Mouse (Mus musculus) forebrain, postnatal 0 days (tissue): ENCODE results near the gene Dab1. TPM values are rescaled to one million over a fixed set of nuclear protein-coding genes. Genes with fewer than 3 reads are reported as not detected.

Source experiments
- ATAC-seq: fragments of 200-750 bp; cut with Nextera tagmentation; 2 replicates; pipeline ENCODE4 v1.8.0; 2017; ENCODE audit warnings: mild to moderate bottlenecking, moderate library complexity
- DNase-seq: peaks from one replicate; pipeline ENCODE4 v3.0.0-alpha.2; 2015
- H3K27ac ChIP-seq: fragments of 300-500 bp; sonication (generic); 2 replicates; pipeline ENCODE4 v1.5.1; 2014; ENCODE audit warnings: low read depth, mild to moderate bottlenecking, antibody characterized with exemption, low read length, moderate library complexity, mixed read lengths
- H3K27me3 ChIP-seq: fragments of 300-500 bp; sonication (generic); 2 replicates; pipeline ENCODE4 v1.6.1; 2014; ENCODE audit warnings: mild to moderate bottlenecking, low read length, mixed read lengths; ENCODE audit not compliant: insufficient read depth
- H3K36me3 ChIP-seq: fragments of 300-500 bp; sonication (generic); 2 replicates; pipeline ENCODE4 v1.6.1; 2014; ENCODE audit warnings: mild to moderate bottlenecking, moderate library complexity; ENCODE audit not compliant: insufficient read depth
- H3K4me1 ChIP-seq: fragments of 300-500 bp; sonication (generic); 2 replicates; pipeline ENCODE4 v1.6.1; 2014; ENCODE audit warnings: antibody characterized with exemption; ENCODE audit not compliant: insufficient read depth
- H3K4me2 ChIP-seq: fragments of 300-500 bp; sonication (generic); 2 replicates; pipeline ENCODE4 v1.6.1; 2014; ENCODE audit warnings: low read depth, mild to moderate bottlenecking, moderate library complexity
- H3K4me3 ChIP-seq: fragments of 300-500 bp; sonication (generic); 2 replicates; pipeline ENCODE4 v1.5.1; 2014; ENCODE audit warnings: low read depth, low read length, mixed read lengths
- H3K9ac ChIP-seq: fragments of 300-500 bp; sonication (generic); 2 replicates; pipeline ENCODE4 v1.6.1; 2014; ENCODE audit warnings: mild to moderate bottlenecking
- H3K9me3 ChIP-seq: fragments of 300-500 bp; sonication (generic); 2 replicates; pipeline ENCODE4 v1.6.1; 2016; ENCODE audit warnings: low read length
- CTCF ChIP-seq: sonication (generic); IDR thresholded peaks from 2 replicates; pipeline ENCODE4 v1.5.1; 2016; ENCODE audit warnings: antibody characterized with exemption, control low read depth, low read depth
- WGBS: fragments of 180-500 bp; shearing (Covaris S2); extraction: QIAGEN DNeasy Blood & Tissue Kit; methylation state at CpG from one replicate; pipeline ENCODE4 v1.1.7; 2014; 5-methylcytosine and 5-hydroxymethylcytosine counted together
- polyA plus RNA-seq: library from polyadenylated mRNA; unstranded; fragments of >200 nt; fragmentation: Nextera tagmentation; extraction: Ambion mirVana; gene quantifications from 2 replicates; pipeline ENCODE4 v1.2.1, GENCODE M21; 2015
- total RNA-seq: library from RNA; depleted of rRNA; stranded (reverse); fragments of >200 nt; gene quantifications from 2 replicates; pipeline ENCODE4 v1.2.3, GENCODE M21; 2014

Gene Dab1
- total and polyA plus RNA-seq, 2 experiments from 2014 or later, result 64.8 to 141 TPM

DNA sequence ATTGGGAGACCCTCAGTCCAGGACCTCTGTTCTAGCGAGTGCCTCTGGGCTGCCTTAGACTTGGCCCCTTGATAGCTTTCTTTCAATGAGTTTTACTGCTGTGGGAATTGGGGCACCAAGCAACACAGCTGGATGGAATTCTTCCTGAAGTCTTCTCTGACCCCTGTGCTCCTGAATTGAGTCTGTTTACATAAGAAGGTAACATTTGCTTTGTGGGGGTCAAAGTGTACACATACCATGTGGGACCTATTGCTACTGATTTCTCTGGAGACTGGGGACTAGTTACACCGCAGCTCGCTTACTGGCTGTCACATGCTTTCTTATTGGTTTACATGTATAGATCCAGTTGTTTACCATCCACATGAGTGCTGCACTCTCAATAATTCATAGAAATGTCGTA lies 881.5 kb downstream of the Dab1 start:
- H3K4me1 ChIP-seq, result peaks cover 5% of the 10 kb centered on the region; the same call in 1 of the 2 replicates
- DNase-seq, result no peak
- H3K27me3 ChIP-seq, result no peaks in the 10 kb centered on the region
- ATAC-seq, result no peak
- no peak overlapping the region for H3K4me2 ChIP-seq
- H3K4me3 ChIP-seq, result no peak overlapping the region
- 70% methylated on average over 4 of the region's 4 CpGs for WGBS
- no peak for TF ChIP-seq CTCF
- no peaks in the 10 kb centered on the region for H3K9me3 ChIP-seq
- no peaks in the 10 kb centered on the region for H3K36me3 ChIP-seq
- no peak overlapping the region for H3K9ac ChIP-seq
- no peak overlapping the region for H3K27ac ChIP-seq

DNA sequence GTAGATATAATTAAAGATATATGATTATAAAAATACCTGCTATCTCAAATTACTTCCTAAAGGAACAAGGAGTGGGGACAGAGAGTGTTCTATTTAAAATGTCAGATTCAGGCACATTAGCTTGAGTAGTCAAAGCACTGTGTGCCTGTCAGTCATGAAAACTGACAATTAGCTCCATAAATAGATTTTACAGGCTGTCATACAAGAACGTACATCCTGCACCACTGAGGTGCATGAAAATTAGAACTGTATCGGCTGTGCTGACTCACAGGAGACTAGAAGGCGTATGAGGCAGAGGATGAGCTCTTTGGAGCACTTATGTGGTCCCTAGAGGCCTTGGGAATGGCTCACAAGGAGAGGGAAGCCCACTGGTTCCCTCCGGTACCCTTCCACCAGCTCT lies 882.1 kb downstream of the Dab1 start:
- H3K27me3 ChIP-seq, result no peaks in the 10 kb centered on the region
- H3K27ac ChIP-seq, result no peak overlapping the region
- no peaks in the 10 kb centered on the region for H3K36me3 ChIP-seq
- H3K4me3 ChIP-seq, result no peak overlapping the region
- peak; percentile 65; the same call in 1 of the 2 replicates for ATAC-seq
- WGBS, result 70% methylated on average over 4 of the region's 4 CpGs
- TF ChIP-seq CTCF, result no peak
- no peak for DNase-seq
- H3K9me3 ChIP-seq, result no peaks in the 10 kb centered on the region
- no peak overlapping the region for H3K9ac ChIP-seq
- H3K4me1 ChIP-seq, result peaks cover 5% of the 10 kb centered on the region; the same call in 1 of the 2 replicates
- no peak overlapping the region for H3K4me2 ChIP-seq

DNA sequence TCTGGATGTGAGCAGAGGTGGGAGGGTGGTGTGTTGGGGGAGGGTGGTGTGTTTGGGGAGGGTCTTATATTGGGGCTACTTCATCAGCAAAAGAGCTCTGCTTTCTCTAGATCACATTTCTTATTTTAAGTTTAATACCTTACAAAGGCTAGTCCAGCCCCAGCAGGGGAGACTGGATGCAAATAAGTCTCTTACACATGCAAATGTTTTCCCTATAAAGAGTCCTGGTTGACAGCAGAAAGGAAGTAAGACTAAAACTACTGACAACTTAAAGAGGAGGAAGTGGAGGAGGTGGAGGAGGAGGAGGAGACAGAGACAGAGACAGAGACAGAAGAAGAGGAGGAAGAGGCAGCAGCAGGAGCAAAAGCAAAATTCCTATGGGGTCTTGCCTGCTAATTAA lies 885.8 kb downstream of the Dab1 start:
- no peaks in the 10 kb centered on the region for H3K9me3 ChIP-seq
- H3K9ac ChIP-seq, result no peak overlapping the region
- no peaks in the 10 kb centered on the region for H3K36me3 ChIP-seq
- TF ChIP-seq CTCF, result no peak
- ATAC-seq, result no peak
- H3K27me3 ChIP-seq, result no peaks in the 10 kb centered on the region
- H3K4me1 ChIP-seq, result peaks cover 17% of the 10 kb centered on the region
- H3K27ac ChIP-seq, result no peak overlapping the region
- DNase-seq, result no peak
- H3K4me2 ChIP-seq, result no peak overlapping the region
- no peak overlapping the region for H3K4me3 ChIP-seq

DNA sequence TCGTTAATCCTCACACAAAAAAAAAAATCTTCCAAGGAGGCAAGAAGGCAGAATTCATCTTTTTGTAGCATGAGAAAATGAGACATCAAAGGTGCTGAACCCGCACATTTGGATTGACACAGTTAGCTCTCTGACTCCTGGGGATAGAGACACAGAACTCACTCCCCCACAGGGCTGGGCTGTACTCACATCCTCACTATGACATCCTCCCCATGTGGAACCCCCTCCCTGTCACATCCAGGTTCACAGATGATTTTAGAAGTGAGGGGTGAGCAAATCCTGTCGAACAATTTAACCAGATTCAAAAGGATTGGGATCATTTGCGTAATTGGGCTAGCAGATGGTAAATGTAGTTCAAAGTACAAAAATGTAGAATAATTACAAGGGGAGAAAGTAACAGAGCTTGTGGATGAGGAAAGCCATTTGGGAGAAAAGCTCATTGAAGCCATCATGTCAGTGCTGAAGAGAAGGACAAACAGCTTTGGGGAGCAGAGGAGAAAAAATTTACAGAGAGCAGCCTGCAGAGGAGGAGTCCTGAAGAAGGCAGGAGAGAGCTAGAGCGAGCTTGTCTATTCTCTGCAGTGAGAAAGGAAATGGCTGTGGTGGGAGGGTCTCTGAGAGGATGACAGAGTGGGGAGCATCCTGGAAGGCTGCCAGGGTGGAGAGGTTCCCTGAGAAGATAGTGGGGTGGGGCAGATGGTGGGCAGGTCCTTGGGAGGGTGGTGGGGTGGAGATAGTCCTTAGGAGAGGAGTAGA lies 890.2 kb downstream of the Dab1 start:
- no peak overlapping the region for H3K4me3 ChIP-seq
- no peak for TF ChIP-seq CTCF
- H3K4me2 ChIP-seq, result no peak overlapping the region
- WGBS, result 28% methylated on average over 5 of the region's 5 CpGs
- no peaks in the 10 kb centered on the region for H3K36me3 ChIP-seq
- no peaks in the 10 kb centered on the region for H3K9me3 ChIP-seq
- H3K4me1 ChIP-seq, result peaks cover 11% of the 10 kb centered on the region
- peak; percentile 62 for ATAC-seq
- no peaks in the 10 kb centered on the region for H3K27me3 ChIP-seq
- H3K27ac ChIP-seq, result peak overlapping the region; percentile 57
- peak; percentile 35 for DNase-seq
- no peak overlapping the region for H3K9ac ChIP-seq

DNA sequence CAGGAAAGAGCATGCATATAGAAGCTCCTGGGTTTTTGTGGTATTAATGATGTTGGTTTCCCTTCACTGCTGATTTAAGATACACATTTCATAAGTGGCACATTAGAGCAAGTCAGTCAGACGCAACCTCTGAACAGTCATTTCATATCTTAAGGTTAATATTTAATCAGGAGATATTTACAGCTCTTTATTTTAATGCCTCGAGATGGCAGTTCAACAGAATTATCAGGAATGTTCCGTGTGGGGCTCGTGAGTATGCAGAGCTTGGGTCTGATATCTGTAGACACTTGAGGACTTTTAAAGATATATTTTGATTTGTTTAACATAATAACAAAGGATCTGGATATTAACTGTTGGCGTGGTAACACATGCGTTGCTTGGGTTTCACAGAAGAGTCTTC lies 892.7 kb downstream of the Dab1 start:
- no peaks in the 10 kb centered on the region for H3K9me3 ChIP-seq
- 91% methylated on average over 6 of the region's 6 CpGs for WGBS
- no peak for DNase-seq
- no peak for TF ChIP-seq CTCF
- H3K4me3 ChIP-seq, result no peak overlapping the region
- no peak overlapping the region for H3K9ac ChIP-seq
- peaks cover 11% of the 10 kb centered on the region; the same call in 1 of the 2 replicates for H3K4me1 ChIP-seq
- no peak overlapping the region for H3K4me2 ChIP-seq
- no peaks in the 10 kb centered on the region for H3K36me3 ChIP-seq
- no peak for ATAC-seq
- H3K27ac ChIP-seq, result no peak overlapping the region
- H3K27me3 ChIP-seq, result no peaks in the 10 kb centered on the region

DNA sequence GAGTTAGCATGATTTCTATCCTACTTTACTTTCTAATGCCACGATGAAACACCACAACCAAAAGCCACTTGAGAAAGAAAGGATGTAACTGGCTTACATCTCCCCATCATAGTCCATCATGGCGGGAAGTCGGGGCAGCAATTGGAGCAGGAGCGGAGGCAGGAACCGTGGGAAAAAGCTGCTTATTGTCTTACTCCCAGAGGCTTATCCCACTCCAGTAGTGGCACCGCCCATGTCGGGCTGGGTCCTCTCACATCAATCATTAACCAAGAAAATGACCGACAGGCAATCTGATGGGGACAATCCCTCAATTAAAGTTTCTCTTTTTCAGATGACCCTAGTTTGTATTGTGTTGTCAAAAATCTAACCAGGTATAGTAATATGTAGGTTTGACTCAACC lies 893.4 kb downstream of the Dab1 start:
- WGBS, result 80% methylated on average over 8 of the region's 8 CpGs
- no peak for ATAC-seq
- H3K9me3 ChIP-seq, result no peaks in the 10 kb centered on the region

DNA sequence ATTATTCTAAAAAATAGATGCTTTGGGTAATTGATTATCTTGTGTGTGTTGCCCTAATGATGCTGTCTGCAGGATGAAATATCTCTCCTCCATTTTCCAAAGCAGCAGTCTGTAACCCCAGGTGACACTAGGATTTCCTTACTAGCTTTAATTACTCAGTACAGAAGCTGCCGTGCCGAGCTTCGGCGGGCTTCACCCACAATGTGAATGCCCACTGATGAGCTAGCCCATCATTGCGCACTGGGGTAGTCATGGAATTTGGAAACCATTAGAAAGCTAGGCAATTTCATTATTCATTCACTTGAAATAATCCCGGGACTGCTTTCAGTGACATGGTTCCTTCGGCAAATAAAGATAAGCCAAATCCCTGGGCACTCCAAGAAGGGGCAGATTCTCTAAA lies 894.5 kb downstream of the Dab1 start:
- 43% methylated on average over 7 of the region's 7 CpGs for WGBS
- Histone ChIP-seq H3K27ac (no peak overlapping the region), H3K9ac (no peak overlapping the region), H3K27me3 (no peaks in the 10 kb centered on the region), H3K9me3 (no peaks in the 10 kb centered on the region), H3K4me2 (no peak overlapping the region), H3K4me1 (peaks cover 6% of the 10 kb centered on the region; the same call in 1 of the 2 replicates), H3K4me3 (no peak overlapping the region), H3K36me3 (no peaks in the 10 kb centered on the region)
- no peak for TF ChIP-seq CTCF
- no peak for DNase-seq
- no peak for ATAC-seq

More for the DNA sequence above, 893.4 kb downstream of the Dab1 start:
- DNase-seq, result no peak
- H3K4me1 ChIP-seq, result peaks cover 11% of the 10 kb centered on the region; the same call in 1 of the 2 replicates
- no peak overlapping the region for H3K27ac ChIP-seq
- no peaks in the 10 kb centered on the region for H3K27me3 ChIP-seq
- no peaks in the 10 kb centered on the region for H3K36me3 ChIP-seq
- no peak for TF ChIP-seq CTCF
- no peak overlapping the region for H3K4me3 ChIP-seq
- H3K9ac ChIP-seq, result no peak overlapping the region
- no peak overlapping the region for H3K4me2 ChIP-seq
